Mouse (Mus musculus) MEL (cell line): ENCODE results near the gene Fbll1. TPM values are rescaled to one million over a fixed set of nuclear protein-coding genes. Genes with fewer than 3 reads are reported as not detected.

Experiments used
- DNase-seq: peaks from one replicate; pipeline ENCODE4 v3.0.0; 2011; ENCODE audit warnings: low read depth, low spot score
- H3K27ac ChIP-seq: 2 replicates; pipeline ENCODE4 v1.5.1; 2012; ENCODE audit warnings: low read depth, mild to moderate bottlenecking, control low read depth, low read length, moderate library complexity; ENCODE audit not compliant: control insufficient read depth
- H3K27me3 ChIP-seq, 2 experiments: fragments of 150-350 bp in 1 of 2; sonication (generic) in 1 of 2; 2 replicates each; pipeline ENCODE4 v1.6.1; 2012; ENCODE audit warnings: low read length in 2 of 2, mild to moderate bottlenecking in 2 of 2, improper control_type of control experiment in 1 of 2, moderate library complexity in 1 of 2; ENCODE audit not compliant: insufficient read depth in 2 of 2, control insufficient read depth in 1 of 2
- H3K36me3 ChIP-seq, 2 experiments: 2 replicates each; pipeline ENCODE4 v1.6.1; 2012 to 2014; ENCODE audit warnings: low read length in 2 of 2, improper control_type of control experiment in 1 of 2, inconsistent platforms in 1 of 2, mild to moderate bottlenecking in 1 of 2; ENCODE audit not compliant: insufficient read depth in 2 of 2, control insufficient read depth in 1 of 2
- H3K4me1 ChIP-seq, 2 experiments: fragments of 150-350 bp in 1 of 2; sonication (generic) in 1 of 2; 2 replicates each; pipeline ENCODE4 v1.6.1; 2012; ENCODE audit warnings: low read length in 2 of 2, improper control_type of control experiment in 1 of 2, mild to moderate bottlenecking in 1 of 2; ENCODE audit not compliant: insufficient read depth in 2 of 2, control insufficient read depth in 1 of 2
- H3K4me3 ChIP-seq, 2 experiments: fragments of 150-350 bp in 1 of 2; sonication (generic) in 1 of 2; 2 replicates each; pipeline ENCODE4 v1.5.1; 2012; ENCODE audit warnings: low read depth in 2 of 2, low read length in 2 of 2, mild to moderate bottlenecking in 2 of 2, moderate library complexity in 2 of 2, control low read depth in 1 of 2, improper control_type of control experiment in 1 of 2; ENCODE audit not compliant: control insufficient read depth in 1 of 2, insufficient read depth in 1 of 2
- H3K79me2 ChIP-seq: 2 replicates; pipeline ENCODE4 v1.6.1; 2012; ENCODE audit warnings: mild to moderate bottlenecking, low read length, moderate library complexity; ENCODE audit not compliant: control insufficient read depth, poor library complexity, insufficient read depth
- H3K9ac ChIP-seq: 2 replicates; pipeline ENCODE4 v1.6.1; 2012; ENCODE audit warnings: low read depth, mild to moderate bottlenecking, control low read depth, low read length, moderate library complexity; ENCODE audit not compliant: control insufficient read depth, poor library complexity, severe bottlenecking
- H3K9me3 ChIP-seq: fragments of 150-350 bp; sonication (generic); replicated peaks from 2 replicates; pipeline ENCODE4 v1.6.1; 2012; ENCODE audit warnings: mild to moderate bottlenecking, low read length, improper control_type of control experiment, moderate library complexity; ENCODE audit not compliant: insufficient read depth
- CTCF ChIP-seq, 3 experiments: IDR thresholded peaks in 2 of 3; conservative IDR thresholded peaks in 1 of 3; 2 replicates each; pipeline ENCODE4 v1.5.1; 2011 to 2012; ENCODE audit warnings: low read length in 3 of 3, low read depth in 2 of 3, mild to moderate bottlenecking in 2 of 3, improper control_type of control experiment in 1 of 3, inconsistent platforms in 1 of 3, mixed read lengths in 1 of 3, moderate library complexity in 1 of 3; ENCODE audit not compliant: control insufficient read depth in 1 of 3, insufficient read depth in 1 of 3, poor library complexity in 1 of 3, severe bottlenecking in 1 of 3
- E2F4 ChIP-seq: IDR thresholded peaks from 2 replicates; pipeline ENCODE4 v1.6.1; 2011; ENCODE audit warnings: low read depth, low read length, improper control_type of control experiment, borderline replicate concordance
- EP300 ChIP-seq, 2 experiments: IDR thresholded peaks; 2 replicates each; pipeline ENCODE4 v1.6.1; 2011; ENCODE audit warnings: improper control_type of control experiment in 2 of 2, low read length in 2 of 2, low read depth in 1 of 2, mild to moderate bottlenecking in 1 of 2
- ETS1 ChIP-seq: IDR thresholded peaks from 2 replicates; pipeline ENCODE4 v1.6.1; 2012; ENCODE audit warnings: low read depth, mild to moderate bottlenecking, inconsistent platforms, low read length, improper control_type of control experiment, moderate library complexity
- HCFC1 ChIP-seq: IDR thresholded peaks from 2 replicates; pipeline ENCODE4 v1.6.1; 2012; ENCODE audit warnings: low read depth, mild to moderate bottlenecking, inconsistent platforms, low read length, improper control_type of control experiment, moderate library complexity
- KAT2A ChIP-seq: conservative IDR thresholded peaks from 2 replicates; pipeline ENCODE4 v1.6.1; 2012; ENCODE audit warnings: low read depth, low read length, improper control_type of control experiment, inconsistent platforms
- MAFK ChIP-seq: IDR thresholded peaks from 2 replicates; pipeline ENCODE4 v1.6.1; 2011; ENCODE audit warnings: low read depth, mild to moderate bottlenecking, low read length, improper control_type of control experiment, borderline replicate concordance
- MAX ChIP-seq: IDR thresholded peaks from 2 replicates; pipeline ENCODE4 v1.6.1; 2011; ENCODE audit warnings: low read length, improper control_type of control experiment
- MEF2A ChIP-seq: IDR thresholded peaks from 2 replicates; pipeline ENCODE4 v1.6.1; 2014; ENCODE audit warnings: low read depth, mild to moderate bottlenecking, inconsistent platforms, low read length, improper control_type of control experiment; ENCODE audit not compliant: poor library complexity, insufficient replicate concordance, severe bottlenecking; ENCODE audit errors: extremely low read depth
- NRF1 ChIP-seq: IDR thresholded peaks from 2 replicates; pipeline ENCODE4 v1.6.1; 2014; ENCODE audit warnings: low read depth, mild to moderate bottlenecking, inconsistent platforms, low read length, improper control_type of control experiment, moderate library complexity; ENCODE audit not compliant: poor library complexity, insufficient read depth, severe bottlenecking
- POLR2AphosphoS2 ChIP-seq: IDR thresholded peaks from 2 replicates; pipeline ENCODE4 v1.6.1; 2011; ENCODE audit warnings: low read length, improper control_type of control experiment
- POLR2AphosphoS5 ChIP-seq: IDR thresholded peaks from 2 replicates; pipeline ENCODE4 v1.6.1; 2012; ENCODE audit warnings: low read depth, borderline replicate concordance, mild to moderate bottlenecking, inconsistent platforms, low read length, moderate library complexity, mixed read lengths
- UBTF ChIP-seq: IDR thresholded peaks from 2 replicates; pipeline ENCODE4 v1.6.1; 2012; ENCODE audit warnings: low read depth, mild to moderate bottlenecking, inconsistent platforms, low read length, improper control_type of control experiment, moderate library complexity, borderline replicate concordance; ENCODE audit not compliant: insufficient read depth
- USF1 ChIP-seq: IDR thresholded peaks from 2 replicates; pipeline ENCODE4 v1.6.1; 2014; ENCODE audit warnings: low read depth, mild to moderate bottlenecking, inconsistent platforms, low read length, improper control_type of control experiment, moderate library complexity
- ZC3H11A ChIP-seq: IDR thresholded peaks from 2 replicates; pipeline ENCODE4 v1.6.1; 2012; ENCODE audit warnings: low read depth, mild to moderate bottlenecking, inconsistent platforms, low read length, improper control_type of control experiment
- ZNF384 ChIP-seq: IDR thresholded peaks from 2 replicates; pipeline ENCODE4 v1.6.1; 2012; ENCODE audit warnings: low read depth, mild to moderate bottlenecking, inconsistent platforms, low read length, improper control_type of control experiment
- polyA plus RNA-seq, 2 experiments: library from polyadenylated mRNA; stranded (reverse) in 1 of 2; unstranded in 1 of 2; fragments of >175 nt in 1 of 2; fragments of >200 nt in 1 of 2; gene quantifications; 2 replicates each; pipeline versions ENCODE4 v1.2.1 to v1.2.4; 2012; ENCODE audit warnings: low replicate concordance in 2 of 2, low read depth in 1 of 2; ENCODE audit not compliant: insufficient read length in 2 of 2, insufficient read depth in 1 of 2, missing spikeins in 1 of 2
- total RNA-seq: library from RNA; depleted of rRNA; stranded (reverse); fragments of 300-350 nt; gene quantifications from 2 replicates; pipeline ENCODE4 v1.2.3, GENCODE M21; 2012

Fbll1 gene
- total and polyA plus RNA-seq, 3 experiments: not detected

DNA sequence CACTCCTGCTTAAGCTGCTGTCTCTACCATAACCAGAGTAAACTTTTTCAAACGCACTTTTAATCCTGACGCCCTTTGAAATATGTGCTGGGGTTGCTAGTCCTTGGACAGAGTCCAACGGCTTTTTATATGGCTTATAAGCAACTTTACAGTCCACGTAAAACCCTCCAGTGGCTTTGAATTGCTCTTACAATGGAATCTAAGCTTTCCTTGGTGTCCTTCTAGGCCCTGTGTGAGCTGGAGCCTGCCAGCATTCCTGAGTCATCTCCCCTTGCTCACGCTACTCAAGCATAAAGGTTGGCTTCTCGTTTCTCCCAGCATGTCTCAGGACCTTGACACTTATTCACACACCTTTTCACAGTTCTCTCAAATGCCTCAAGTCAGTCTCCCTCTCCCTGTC, 43.1 kb downstream of the Fbll1 start:
- no peaks in the 10 kb centered on the region for H3K36me3 ChIP-seq
- no peaks in the 10 kb centered on the region for H3K79me2 ChIP-seq
- H3K9me3 ChIP-seq: no peaks in the 10 kb centered on the region
- DNase-seq: no peak
- no peak overlapping the region for H3K4me3 ChIP-seq
- no peak overlapping the region for H3K27ac ChIP-seq
- H3K4me1 ChIP-seq: no peaks in the 10 kb centered on the region
- no peak for TF ChIP-seq UBTF
- no peak for TF ChIP-seq ZNF384
- TF ChIP-seq, all 39 proteins: peak for 0
- Histone ChIP-seq H3K27me3 (peaks cover 11 to 13% of the 10 kb centered on the region in 2 experiments), H3K9ac (no peak overlapping the region)

GRCm38 (mm10) chr11:35754906-35755418, 43.7 kb downstream of the Fbll1 start:
- TF ChIP-seq NRF1 (no peak), KAT2A (no peak), MAFK (no peak), HCFC1 (no peak), EP300 (IDR thresholded peaks at IDR 0.05; ENCODE audit: low read depth in 1 of 2, low read length in 2 of 2) (no peak), CTCF (IDR thresholded peaks at IDR 0.05 in 2 of 3, conservative IDR thresholded peaks at IDR 0.05 in 1 of 3; ENCODE audit: control insufficient read depth in 1 of 3, insufficient read depth in 1 of 3, low read depth in 2 of 3, low read length in 3 of 3, poor library complexity in 1 of 3, severe bottlenecking in 1 of 3) (no peak)
- Histone ChIP-seq H3K4me3 (no peak overlapping the region), H3K4me1 (no peaks in the 10 kb centered on the region), H3K9ac (no peak overlapping the region), H3K36me3 (no peaks in the 10 kb centered on the region), H3K27ac (no peak overlapping the region), H3K79me2 (no peaks in the 10 kb centered on the region), H3K9me3 (no peaks in the 10 kb centered on the region), H3K27me3 (peaks cover 11 to 13% of the 10 kb centered on the region in 2 experiments)
- DNase-seq: no peak

DNA sequence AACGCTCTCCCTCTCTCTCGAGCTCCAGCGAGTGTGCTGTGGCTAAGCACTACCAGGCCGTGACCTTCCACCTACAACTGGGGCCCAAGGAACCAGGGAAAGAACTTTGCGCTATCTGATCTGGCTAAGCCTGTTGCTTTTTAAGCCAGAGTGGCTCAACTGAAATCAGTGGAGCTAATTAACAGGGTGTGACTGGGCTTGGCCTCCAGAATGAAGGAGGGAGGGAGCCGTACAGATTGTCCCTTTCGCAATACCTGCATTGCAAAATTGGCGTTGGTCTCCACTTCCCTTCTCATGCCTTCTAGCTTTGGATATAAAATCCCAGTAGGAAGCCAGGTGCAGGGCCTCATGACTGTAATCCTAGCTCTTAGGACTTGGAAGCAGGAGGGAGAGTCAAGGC, 48.1 kb downstream of the Fbll1 start:
- no peak overlapping the region for H3K27ac ChIP-seq
- H3K36me3 ChIP-seq: no peaks in the 10 kb centered on the region
- no peaks in the 10 kb centered on the region for H3K4me1 ChIP-seq
- no peaks in the 10 kb centered on the region for H3K9me3 ChIP-seq
- H3K9ac ChIP-seq: no peak overlapping the region
- TF ChIP-seq MAX (no peak), E2F4 (no peak), MEF2A (no peak), USF1 (no peak), POLR2AphosphoS2 (no peak), HCFC1 (no peak), POLR2AphosphoS5 (no peak), NRF1 (no peak), ETS1 (no peak), ZC3H11A (no peak)
- peaks cover 11 to 12% of the 10 kb centered on the region in 2 experiments for H3K27me3 ChIP-seq
- no peak overlapping the region for H3K4me3 ChIP-seq
- DNase-seq: no peak
- H3K79me2 ChIP-seq: no peaks in the 10 kb centered on the region
